Comparison of ENCODE assay signal across 9 mouse cellular contexts in the genomic region with DNA sequence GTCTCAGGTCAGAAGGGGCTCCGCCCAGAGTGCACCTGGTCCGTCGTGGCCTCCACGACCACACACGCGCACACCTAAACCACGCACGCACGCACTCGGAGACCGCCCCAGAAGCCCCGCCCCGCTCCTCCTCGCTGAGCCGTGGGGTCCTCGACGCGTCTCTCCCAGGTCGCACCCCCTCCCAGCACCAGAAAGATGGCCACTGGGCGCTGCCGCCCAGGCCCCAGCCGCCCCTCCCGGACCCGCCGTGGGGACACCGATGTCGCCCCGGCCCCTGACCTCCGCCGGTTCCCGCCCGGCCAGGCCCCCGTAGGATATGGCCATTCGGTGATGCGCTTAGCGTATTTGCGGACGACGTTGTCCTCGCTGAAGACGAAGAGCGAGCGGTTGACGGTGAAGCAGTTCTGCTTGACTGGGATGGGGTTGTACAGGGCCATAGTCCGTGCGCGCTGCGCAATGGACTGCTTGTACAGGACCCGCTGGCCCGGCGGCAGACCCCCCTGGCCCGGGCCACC. TPM values are rescaled to one million over a fixed set of nuclear protein-coding genes. Genes with fewer than 3 reads are reported as not detected.
DNase-seq lines count a peak whose midpoint lies in the region; ATAC-seq and TF ChIP-seq lines count a peak whose summit lies in the region.
"Had no signal": no experiment of that assay in that cellular context is flagged by ENCODE, and none has a peak within 500 bp of the region (broad histone marks: within the 10 kb centered on the region; RNA-seq: fewer than 3 reads in every experiment).

No protein-coding gene starts in this region.

- peaks cover 5% of the 10 kb centered on the region; the same call in 1 of the 2 replicates for H3K4me1 ChIP-seq in cerebellum, adult 2 months (ENCODE audit: control insufficient read depth, insufficient read depth, low read length)
- H3K4me1 ChIP-seq in neural tube, embryonic 12.5 days, result peaks cover 19% of the 10 kb centered on the region

- WGBS in cerebellum, adult 2 months, result under 1% methylated on average over 52 of the region's 52 CpGs
- WGBS in neural tube, embryonic 12.5 days, result 1% methylated on average over 52 of the region's 52 CpGs

- H3K27me3 ChIP-seq in cerebellum, adult 2 months (ENCODE audit: control insufficient read depth, insufficient read depth, low read length), result no peaks in the 10 kb centered on the region
- H3K27me3 ChIP-seq in neural tube, embryonic 12.5 days (replicated peaks), result peaks cover 14% of the 10 kb centered on the region; the same call in 1 of the 2 replicates

- peak overlapping the region; percentile 80 for H3K9ac ChIP-seq in neural tube, embryonic 12.5 days

- H3K4me2 ChIP-seq in neural tube, embryonic 12.5 days (replicated peaks), result peak overlapping the region; percentile 93

- intact Hi-C loops in left cerebral cortex, adult 2 months (cut with DNase I), result no loop called here

- peak overlapping the region; percentile 68 for H3K4me3 ChIP-seq in cerebellum, adult 2 months (replicated peaks; ENCODE audit: insufficient read depth, low read depth, low read length)
- peak overlapping the region; percentile 83 for H3K4me3 ChIP-seq in left cerebral cortex, adult 2 months
- peak overlapping the region; percentile 77 for H3K4me3 ChIP-seq in neural tube, embryonic 12.5 days

- no peak overlapping the region; the same call in 1 of the 2 replicates for H3K27ac ChIP-seq in cerebellum, adult 2 months (ENCODE audit: insufficient read depth, low read length)
- peak overlapping the region; percentile 92 for H3K27ac ChIP-seq in left cerebral cortex, adult 2 months
- H3K27ac ChIP-seq in neural tube, embryonic 12.5 days, result peak overlapping the region; percentile 43; the same call in 1 of the 2 replicates
- H3K27ac ChIP-seq: macrophage had no signal

- H3K9me3 ChIP-seq in neural tube, embryonic 12.5 days, result no peaks in the 10 kb centered on the region

- TF ChIP-seq POLR2A in cerebellum, adult 2 months (IDR thresholded peaks at IDR 0.05; ENCODE audit: borderline replicate concordance, insufficient read depth, low read length), result no peak

- peak; percentile 56 for ATAC-seq in frontal cortex, adult (ENCODE audit: low TSS enrichment)
- ATAC-seq in neural tube, embryonic 12.5 days (ENCODE audit: low FRiP score, low read depth), result peak; percentile 72

- H3K36me3 ChIP-seq in neural tube, embryonic 12.5 days, result no peaks in the 10 kb centered on the region

- no peak for TF ChIP-seq CTCF in cerebellum, adult 2 months (IDR thresholded peaks at IDR 0.05; ENCODE audit: borderline replicate concordance, insufficient read depth, low read depth, low read length)
- TF ChIP-seq CTCF in left cerebral cortex, adult 2 months (IDR thresholded peaks at IDR 0.05), result no peak

- peak; percentile 21 for DNase-seq in kidney, postnatal 10 days
- DNase-seq in kidney, adult 18-20 months, result no peak
- peak in 1 of 2 experiments; percentile 67 for DNase-seq in cerebellum, adult 2 months
- peak in 1 of 2 experiments; percentile 63 for DNase-seq in left cerebral cortex, adult 2 months (ENCODE audit: extremely low spot score in 1 of 2, low spot score in 2 of 2)
- no peak for DNase-seq in spleen, adult 18-20 months
- DNase-seq in ovary, adult 18-20 months (ENCODE audit: low spot score), result no peak

RNA-seq across cellular contexts. Expression of a gene that starts 0.4 kb away (rescaled TPM):
- polyA plus RNA-seq in cerebellum, adult 2 months (2012; rRNA removed), result 32.9 and 35.5 TPM in 2 replicates
- 10 to 100 TPM; 84.1 to 91.8 TPM for total RNA-seq in left cerebral cortex, adult 2 months (2021)
- 6.8 and 7.3 TPM in 2 replicates for polyA plus RNA-seq in neural tube, embryonic 12.5 days (2016; fragmentation: Nextera tagmentation; extraction: Ambion mirVana)
